In genomic region chr3:136933071-136933470, GRCm38 (mm10) we compare ENCODE assay signal across 20 mouse cellular contexts.
A peak's percentile ranks its signal among the peaks of the same experiment; 100 is the strongest.
DNase-seq lines count a peak whose midpoint lies in the region; ATAC-seq and TF ChIP-seq lines count a peak whose summit lies in the region.
"Had no signal": no experiment of that assay in that cellular context is flagged by ENCODE, and none has a peak within 500 bp of the region (broad histone marks: within the 10 kb centered on the region; RNA-seq: fewer than 3 reads in every experiment).

No protein-coding gene starts in this region.

- H3K36me3 ChIP-seq in heart, embryonic 15.5 days, result peaks cover 16% of the 10 kb centered on the region; the same call in 1 of the 2 replicates
- peaks cover 28% of the 10 kb centered on the region for H3K36me3 ChIP-seq in heart, embryonic 12.5 days
- H3K36me3 ChIP-seq: intestine, embryonic 15.5 days had no signal

- DNase-seq in layer of hippocampus, adult 2 months (ENCODE audit: low spot score in 2 of 2), result no peak
- no peak for DNase-seq in layer of hippocampus, adult 8-10 months (ENCODE audit: low spot score in 2 of 2)
- peak; percentile 21 for DNase-seq in R1 (ENCODE audit: low read depth, low spot score)
- peak; percentile 73 for DNase-seq in brain, adult 2 months (ENCODE audit: low read depth, low spot score)
- DNase-seq: adrenal gland, postnatal 10 days; B cell, adult 2 months; forebrain, postnatal 0 days; gastrocnemius, postnatal 14 days; heart, postnatal 36 days; kidney, adult 2 months had no signal

- H3K4me2 ChIP-seq in heart, embryonic 15.5 days, result no peak overlapping the region
- H3K4me2 ChIP-seq in heart, embryonic 12.5 days, result no peak overlapping the region
- H3K4me2 ChIP-seq: forebrain, embryonic 13.5 days; intestine, embryonic 15.5 days; kidney, embryonic 15.5 days had no signal

- H3K27me3 ChIP-seq in heart, embryonic 15.5 days, result no peaks in the 10 kb centered on the region
- H3K27me3 ChIP-seq in heart, embryonic 12.5 days (replicated peaks), result no peaks in the 10 kb centered on the region
- H3K27me3 ChIP-seq: forebrain, embryonic 13.5 days; intestine, embryonic 15.5 days; kidney, embryonic 15.5 days had no signal

- no peak overlapping the region for H3K4me3 ChIP-seq in heart, embryonic 15.5 days
- no peak overlapping the region for H3K4me3 ChIP-seq in heart, embryonic 12.5 days
- no peak overlapping the region for H3K4me3 ChIP-seq in layer of hippocampus, adult 2 months
- H3K4me3 ChIP-seq: embryonic facial prominence, embryonic 10.5 days; forebrain, embryonic 13.5 days; intestine, embryonic 15.5 days; kidney, embryonic 15.5 days had no signal

- H3K4me1 ChIP-seq in heart, embryonic 15.5 days (replicated peaks), result peaks cover 3% of the 10 kb centered on the region; the same call in 1 of the 2 replicates
- peaks cover 4% of the 10 kb centered on the region; the same call in 1 of the 2 replicates for H3K4me1 ChIP-seq in heart, embryonic 12.5 days (replicated peaks)
- H3K4me1 ChIP-seq: embryonic facial prominence, embryonic 10.5 days; forebrain, embryonic 13.5 days; intestine, embryonic 15.5 days; kidney, embryonic 15.5 days had no signal

- TF ChIP-seq CTCF in layer of hippocampus, adult 2 months (conservative IDR thresholded peaks at IDR 0.05), result no peak

- H3K9ac ChIP-seq in heart, embryonic 15.5 days, result no peak overlapping the region
- no peak overlapping the region for H3K9ac ChIP-seq in heart, embryonic 12.5 days
- H3K9ac ChIP-seq: forebrain, embryonic 13.5 days; forebrain, postnatal 0 days; intestine, embryonic 15.5 days; kidney, embryonic 15.5 days had no signal

- 0 out of 2 replicates have a peak, but pooled peaks have one; percentile 31 for ATAC-seq in heart, embryonic 15.5 days (replicated peaks; ENCODE audit: insufficient number of reproducible peaks, insufficient read depth, low FRiP score, low read depth)
- no peak for ATAC-seq in heart, embryonic 12.5 days (ENCODE audit: insufficient number of reproducible peaks, low FRiP score)
- ATAC-seq in inflammation-experienced regulatory T-cells, adult 6 months, result no peak
- ATAC-seq: CD4-positive, CD25-positive, alpha-beta regulatory T cell, adult 4 months; forebrain, embryonic 13.5 days; forebrain, postnatal 0 days; hindbrain, embryonic 16.5 days; intestine, embryonic 15.5 days had no signal

- no peak overlapping the region for H3K27ac ChIP-seq in heart, embryonic 15.5 days
- H3K27ac ChIP-seq in heart, embryonic 12.5 days (ENCODE audit: poor library complexity, severe bottlenecking), result no peak overlapping the region
- peak overlapping the region; percentile 77 for H3K27ac ChIP-seq in layer of hippocampus, adult 2 months
- H3K27ac ChIP-seq: embryonic facial prominence, embryonic 10.5 days; forebrain, embryonic 13.5 days; intestine, embryonic 15.5 days; kidney, embryonic 15.5 days had no signal

- H3K9me3 ChIP-seq in heart, embryonic 15.5 days (replicated peaks), result no peaks in the 10 kb centered on the region
- no peaks in the 10 kb centered on the region for H3K9me3 ChIP-seq in heart, embryonic 12.5 days (replicated peaks)
- H3K9me3 ChIP-seq: embryonic facial prominence, embryonic 10.5 days; forebrain, embryonic 13.5 days; G1E; intestine, embryonic 15.5 days; kidney, embryonic 15.5 days had no signal

Comparison
In these comparisons a context has a peak if more than half of its experiments do, and no peak if none do; other contexts are left out.
1. DNase-seq: peak in R1 (single experiment) and brain, adult 2 months (single experiment); none in layer of hippocampus, adult 2 months (0 of 2) and layer of hippocampus, adult 8-10 months (0 of 2).